Mouse (Mus musculus) limb, embryonic 14.5 days (tissue): ENCODE data around the gene Adprh. TPM values are rescaled to one million over a fixed set of nuclear protein-coding genes. Genes with fewer than 3 reads are reported as not detected.

Experiments used
- ATAC-seq: fragments of 200-750 bp; cut with Nextera tagmentation; 2 replicates; pipeline ENCODE4 v1.8.0; 2017; ENCODE audit warnings: low read depth, moderate number of reproducible peaks, moderate TSS enrichment; ENCODE audit not compliant: low FRiP score
- DNase-seq: peaks from one replicate; pipeline ENCODE4 v3.0.0-alpha.2; 2015; ENCODE audit warnings: low spot score
- H3K27ac ChIP-seq: fragments of 300-500 bp; sonication (generic); replicated peaks from 2 replicates; pipeline ENCODE4 v1.5.1; 2014; ENCODE audit warnings: low read depth, mild to moderate bottlenecking, low read length, moderate library complexity, mixed read lengths
- H3K27me3 ChIP-seq: fragments of 300-500 bp; sonication (generic); 2 replicates; pipeline ENCODE4 v1.6.1; 2014; ENCODE audit warnings: low read length, mixed read lengths; ENCODE audit not compliant: control insufficient read depth, insufficient read depth
- H3K36me3 ChIP-seq: fragments of 300-500 bp; sonication (generic); 2 replicates; pipeline ENCODE4 v1.6.1; 2014; ENCODE audit warnings: mild to moderate bottlenecking, low read length, moderate library complexity, mixed read lengths; ENCODE audit not compliant: control insufficient read depth, insufficient read depth
- H3K4me1 ChIP-seq: fragments of 300-500 bp; sonication (generic); 2 replicates; pipeline ENCODE4 v1.6.1; 2014; ENCODE audit warnings: antibody characterized with exemption, low read length, mixed read lengths; ENCODE audit not compliant: control insufficient read depth, insufficient read depth
- H3K4me2 ChIP-seq: fragments of 300-500 bp; sonication (generic); replicated peaks from 2 replicates; pipeline ENCODE4 v1.6.1; 2014; ENCODE audit warnings: low read depth, mild to moderate bottlenecking, low read length, moderate library complexity; ENCODE audit not compliant: severe bottlenecking
- H3K4me3 ChIP-seq: fragments of 300-500 bp; sonication (generic); replicated peaks from 2 replicates; pipeline ENCODE4 v1.5.1; 2014; ENCODE audit warnings: low read length
- H3K9ac ChIP-seq: fragments of 300-500 bp; sonication (generic); 2 replicates; pipeline ENCODE4 v1.6.1; 2014; ENCODE audit warnings: mild to moderate bottlenecking, low read depth, low read length, moderate library complexity; ENCODE audit not compliant: severe bottlenecking
- H3K9me3 ChIP-seq: fragments of 300-500 bp; sonication (generic); 2 replicates; pipeline ENCODE4 v1.6.1; 2016; ENCODE audit warnings: low read length; ENCODE audit not compliant: control insufficient read depth
- POLR2A ChIP-seq: fragments of 200-500 bp; IDR thresholded peaks from 2 replicates; pipeline ENCODE4 v1.8.0; 2012; ENCODE audit warnings: inconsistent platforms, mild to moderate bottlenecking, moderate library complexity, borderline replicate concordance; ENCODE audit not compliant: insufficient read depth, insufficient read length; ENCODE audit errors: extremely low read depth
- WGBS: fragments of 180-500 bp; shearing (Covaris S2); extraction: QIAGEN DNeasy Blood & Tissue Kit; methylation state at CpG from one replicate; pipeline ENCODE4 v1.1.7; 2014; 5-methylcytosine and 5-hydroxymethylcytosine counted together
- polyA plus RNA-seq, 2 experiments: library from polyadenylated mRNA; depleted of rRNA in 1 of 2; stranded (reverse) in 1 of 2; unstranded in 1 of 2; fragments of >200 nt; fragmentation: Nextera tagmentation in 1 of 2; extraction: Ambion mirVana in 1 of 2; gene quantifications; 2 replicates each; pipeline versions ENCODE4 v1.2.1 to v1.2.3; 2012 to 2014

The Adprh gene
- polyA plus RNA-seq, 2 experiments, result 69.5 to 114 TPM

DNA sequence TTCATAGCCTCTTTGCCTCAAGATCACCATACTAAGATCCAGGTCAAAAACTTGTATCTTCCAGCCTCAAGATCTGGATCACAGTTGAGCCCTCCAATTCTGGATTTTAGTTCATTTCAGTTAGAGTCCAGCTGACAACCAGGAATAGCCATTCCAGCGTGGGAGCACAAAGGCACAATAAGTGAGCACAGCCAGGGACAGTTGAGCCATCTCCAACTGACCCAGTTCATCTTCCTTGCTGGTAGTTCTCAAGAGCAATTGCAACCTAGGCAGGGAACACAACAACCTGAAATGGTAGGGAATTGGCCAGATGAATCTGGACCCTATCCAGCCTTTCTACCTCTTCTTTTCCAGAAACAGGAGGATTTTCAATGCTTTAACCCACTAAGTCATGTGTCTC, 13.3 kb downstream of the Adprh start:
- H3K9ac ChIP-seq, result no peak overlapping the region
- no peaks in the 10 kb centered on the region for H3K27me3 ChIP-seq
- TF ChIP-seq POLR2A, result no peak
- DNase-seq (no peak), ATAC-seq (no peak)
- no peaks in the 10 kb centered on the region for H3K4me1 ChIP-seq
- H3K4me2 ChIP-seq, result no peak overlapping the region
- 84% methylated on average over 1 of the region's 1 CpGs for WGBS
- peaks cover 11% of the 10 kb centered on the region for H3K36me3 ChIP-seq
- H3K9me3 ChIP-seq, result no peaks in the 10 kb centered on the region
- no peak overlapping the region for H3K4me3 ChIP-seq
- H3K27ac ChIP-seq, result no peak overlapping the region

DNA sequence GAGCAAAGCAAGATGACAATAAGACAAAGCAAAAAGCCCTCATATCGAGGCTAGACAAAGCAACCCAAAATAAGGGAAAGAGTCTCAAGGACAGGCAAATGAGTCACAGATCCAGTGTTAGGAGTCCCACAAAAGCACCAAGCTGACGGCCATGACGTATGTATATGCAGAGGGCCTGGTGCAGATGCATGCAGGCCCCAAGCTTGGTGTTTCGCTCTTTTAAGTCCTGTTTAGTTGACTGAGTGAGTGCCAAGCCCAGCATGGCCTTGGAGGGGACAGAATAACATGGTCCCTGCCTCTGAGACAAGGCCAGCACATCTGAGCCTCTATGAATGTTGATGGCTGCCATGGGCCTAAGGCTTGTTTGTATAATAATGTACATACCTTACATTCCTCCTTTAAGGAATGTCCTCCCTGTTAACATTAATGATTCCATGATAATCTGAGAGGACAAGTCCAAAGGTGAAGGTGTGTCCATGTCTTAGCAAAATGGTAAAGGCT, 18.2 kb downstream of the Adprh start:
- Histone ChIP-seq H3K36me3 (no peaks in the 10 kb centered on the region), H3K4me3 (no peak overlapping the region), H3K4me1 (no peaks in the 10 kb centered on the region), H3K9ac (no peak overlapping the region), H3K4me2 (no peak overlapping the region), H3K9me3 (no peaks in the 10 kb centered on the region), H3K27me3 (no peaks in the 10 kb centered on the region), H3K27ac (no peak overlapping the region)
- ATAC-seq, result no peak
- DNase-seq, result no peak
- no peak for TF ChIP-seq POLR2A
- 91% methylated on average over 4 of the region's 4 CpGs for whole genome bisulfite sequencing

DNA sequence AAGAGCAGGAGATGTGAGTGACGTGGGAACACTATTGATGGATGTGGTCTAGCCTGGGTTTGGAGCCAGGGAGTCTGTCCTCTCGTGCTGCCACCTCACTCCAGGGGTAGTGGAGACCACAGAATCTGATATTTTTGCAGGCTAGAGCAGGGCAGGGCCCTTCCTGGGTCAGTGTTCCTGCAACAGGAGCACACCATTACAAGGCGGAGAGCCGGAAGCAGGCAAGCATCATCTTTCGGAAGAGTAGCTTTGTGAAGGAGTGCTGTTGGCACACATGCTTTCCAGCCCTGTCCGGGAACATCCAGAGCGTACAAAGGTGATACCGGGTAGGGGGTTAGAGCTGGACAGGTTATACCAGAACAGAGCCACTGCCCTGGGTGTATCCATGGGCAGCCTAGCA, 19.0 kb downstream of the Adprh start:
- H3K4me3 ChIP-seq, result no peak overlapping the region
- H3K9ac ChIP-seq, result no peak overlapping the region
- H3K9me3 ChIP-seq, result no peaks in the 10 kb centered on the region
- no peaks in the 10 kb centered on the region for H3K36me3 ChIP-seq
- no peak overlapping the region for H3K4me2 ChIP-seq
- no peaks in the 10 kb centered on the region for H3K4me1 ChIP-seq
- WGBS, result 83% methylated on average over 8 of the region's 8 CpGs
- TF ChIP-seq POLR2A, result no peak
- no peak overlapping the region for H3K27ac ChIP-seq
- ATAC-seq (no peak), DNase-seq (no peak)
- H3K27me3 ChIP-seq, result no peaks in the 10 kb centered on the region

DNA sequence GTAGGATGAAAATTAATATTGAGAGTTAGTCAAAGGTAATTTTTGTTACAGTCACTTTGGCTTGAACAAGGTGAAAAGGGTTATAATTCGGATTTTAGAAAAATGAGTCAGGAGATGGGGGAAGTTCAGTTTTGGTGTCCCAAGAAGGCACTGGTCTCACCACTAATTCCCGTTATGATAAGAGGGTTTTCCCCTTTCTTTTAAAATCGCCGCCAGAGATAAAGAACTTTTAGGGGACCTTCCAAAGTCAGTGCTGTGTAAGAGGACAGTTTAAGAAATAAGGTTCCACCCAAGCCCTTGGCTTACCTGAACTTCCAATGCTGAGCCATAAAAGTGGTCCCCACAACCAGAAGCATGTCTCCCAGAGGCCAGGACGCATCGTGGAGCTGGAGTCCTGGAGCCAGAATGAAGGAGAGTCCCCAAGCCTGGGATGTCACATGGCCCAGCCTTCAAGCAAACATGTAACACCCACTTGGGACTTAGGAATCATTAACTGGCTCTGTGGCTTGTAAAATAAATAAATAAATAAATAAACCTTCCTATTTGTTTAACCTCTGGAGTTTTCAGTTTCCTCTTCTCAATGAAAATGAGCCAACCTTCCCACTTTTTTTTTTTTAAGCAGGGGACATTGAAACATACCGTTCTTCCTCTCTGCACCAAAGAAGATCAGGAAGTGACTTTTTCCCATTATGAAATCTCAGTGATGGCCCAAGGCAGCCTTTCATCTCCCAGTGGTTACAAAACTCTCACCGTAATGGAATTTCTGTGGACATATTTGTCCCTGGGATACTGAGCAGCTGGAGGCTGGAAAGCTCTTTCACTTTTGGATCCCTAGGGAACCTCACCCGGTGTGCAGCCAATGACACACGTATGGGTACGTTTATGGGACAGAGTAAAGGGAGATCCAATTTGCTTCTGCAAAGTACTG, 19.7 kb downstream of the Adprh start, which contains the start of gene Pla1a:
Gene Pla1a (minus strand): TSS at position 648 of the 928 bp plus-strand sequence.
- Histone ChIP-seq H3K4me3 (no peak within 1 kb of the TSS), H3K27me3 (no peaks in the 10 kb centered on the region), H3K36me3 (no peaks in the 10 kb centered on the region), H3K9ac (no peak within 1 kb of the TSS), H3K4me1 (no peaks in the 10 kb centered on the region), H3K27ac (no peak within 1 kb of the TSS), H3K9me3 (no peaks in the 10 kb centered on the region), H3K4me2 (no peak within 1 kb of the TSS)
- ATAC-seq, result no peak
- TF ChIP-seq POLR2A, result no peak
- 67% methylated on average over 11 of the region's 11 CpGs for WGBS
- no peak for DNase-seq

DNA sequence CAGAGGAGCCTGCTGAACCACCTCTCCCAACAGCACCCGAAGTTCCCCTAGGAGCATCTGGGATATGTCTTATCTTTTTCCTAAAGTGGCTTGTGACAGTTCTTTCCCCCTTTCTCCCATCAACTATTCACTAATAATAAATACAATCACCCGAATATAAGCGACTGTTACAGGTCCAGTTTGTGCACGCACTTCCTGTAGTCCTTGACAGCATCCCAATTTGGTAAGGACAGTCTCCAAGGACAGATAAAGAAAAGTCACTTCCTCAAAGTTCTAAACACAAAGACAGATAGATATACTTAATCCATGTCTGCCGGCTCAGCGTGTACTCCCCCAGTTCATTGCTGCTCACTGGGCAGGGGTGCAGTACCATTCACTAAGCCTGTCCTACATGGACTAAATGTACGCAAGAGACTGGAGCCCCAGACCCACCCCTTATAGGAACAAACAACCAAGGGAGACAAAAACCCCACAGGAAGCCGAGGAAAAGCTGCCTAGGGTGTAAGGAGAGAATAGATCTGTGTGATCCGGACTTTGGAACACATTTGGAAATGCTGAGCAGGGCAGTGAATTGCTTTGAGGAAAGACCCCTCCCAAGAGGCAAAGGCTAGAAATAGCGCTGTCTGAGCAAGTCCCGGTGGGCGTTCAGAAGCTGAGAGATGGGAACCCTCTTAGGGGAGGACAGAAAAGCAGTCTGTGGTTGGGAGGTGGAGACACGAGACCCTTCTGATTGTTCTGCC, 20.9 kb downstream of the Adprh start:
- DNase-seq (no peak), ATAC-seq (no peak)
- Histone ChIP-seq H3K4me1 (no peaks in the 10 kb centered on the region), H3K36me3 (no peaks in the 10 kb centered on the region), H3K4me2 (no peak overlapping the region), H3K9ac (no peak overlapping the region), H3K27me3 (no peaks in the 10 kb centered on the region), H3K27ac (no peak overlapping the region), H3K4me3 (no peak overlapping the region), H3K9me3 (no peaks in the 10 kb centered on the region)
- no peak for TF ChIP-seq POLR2A
- 75% methylated on average over 13 of the region's 13 CpGs for WGBS
